Mouse (Mus musculus) forebrain, embryonic 12.5 days (tissue): ENCODE measurements around the gene Nrxn3. TPM values are rescaled to one million over a fixed set of nuclear protein-coding genes. Genes with fewer than 3 reads are reported as not detected.

ENCODE experiments used
- ATAC-seq: fragments of 200-750 bp; cut with Nextera tagmentation; 2 replicates; pipeline ENCODE4 v1.8.0; 2017; ENCODE audit warnings: moderate TSS enrichment; ENCODE audit not compliant: low FRiP score
- H3K27ac ChIP-seq: fragments of 300-500 bp; sonication (generic); 2 replicates; pipeline ENCODE4 v1.5.1; 2016; ENCODE audit warnings: mild to moderate bottlenecking
- H3K27me3 ChIP-seq: fragments of 300-500 bp; sonication (generic); 2 replicates; pipeline ENCODE4 v1.6.1; 2016; ENCODE audit warnings: mild to moderate bottlenecking
- H3K36me3 ChIP-seq: fragments of 300-500 bp; sonication (generic); replicated peaks from 2 replicates; pipeline ENCODE4 v1.6.1; 2016; ENCODE audit warnings: mild to moderate bottlenecking
- H3K4me1 ChIP-seq: fragments of 300-500 bp; sonication (generic); 2 replicates; pipeline ENCODE4 v1.6.1; 2016
- H3K4me2 ChIP-seq: fragments of 300-500 bp; sonication (generic); 2 replicates; pipeline ENCODE4 v1.6.1; 2016; ENCODE audit warnings: mild to moderate bottlenecking, moderate library complexity
- H3K4me3 ChIP-seq: fragments of 300-500 bp; sonication (generic); replicated peaks from 2 replicates; pipeline ENCODE4 v1.5.1; 2016; ENCODE audit warnings: mild to moderate bottlenecking
- H3K9ac ChIP-seq: fragments of 300-500 bp; sonication (generic); 2 replicates; pipeline ENCODE4 v1.6.1; 2016; ENCODE audit warnings: mild to moderate bottlenecking
- H3K9me3 ChIP-seq: fragments of 300-500 bp; sonication (generic); 2 replicates; pipeline ENCODE4 v1.6.1; 2016
- WGBS: fragments of 180-500 bp; shearing (Covaris S2); methylation state at CpG from one replicate; pipeline ENCODE4 v1.1.7; 2016; 5-methylcytosine and 5-hydroxymethylcytosine counted together
- polyA plus RNA-seq: library from polyadenylated mRNA; unstranded; fragments of >200 nt; fragmentation: Nextera tagmentation; extraction: Ambion mirVana; gene quantifications from 2 replicates; pipeline ENCODE4 v1.2.1, GENCODE M21; 2016

Gene Nrxn3
- polyA plus RNA-seq, 1 experiment from 2014 or later: 62.2 TPM

GRCm38 (mm10) chr12:90013958-90014357 lies 1291.3 kb downstream of the Nrxn3 start:
- Histone ChIP-seq H3K4me1 (no peaks in the 10 kb centered on the region; the same call in 1 of the 2 replicates), H3K4me3 (no peak overlapping the region), H3K27ac (no peak overlapping the region), H3K9me3 (no peaks in the 10 kb centered on the region), H3K27me3 (no peaks in the 10 kb centered on the region), H3K9ac (no peak overlapping the region), H3K4me2 (no peak overlapping the region), H3K36me3 (no peaks in the 10 kb centered on the region)
- WGBS: 26% methylated on average over 2 of the region's 2 CpGs
- ATAC-seq: 0 out of 2 replicates have a peak, but pooled peaks have one; percentile 36

DNA sequence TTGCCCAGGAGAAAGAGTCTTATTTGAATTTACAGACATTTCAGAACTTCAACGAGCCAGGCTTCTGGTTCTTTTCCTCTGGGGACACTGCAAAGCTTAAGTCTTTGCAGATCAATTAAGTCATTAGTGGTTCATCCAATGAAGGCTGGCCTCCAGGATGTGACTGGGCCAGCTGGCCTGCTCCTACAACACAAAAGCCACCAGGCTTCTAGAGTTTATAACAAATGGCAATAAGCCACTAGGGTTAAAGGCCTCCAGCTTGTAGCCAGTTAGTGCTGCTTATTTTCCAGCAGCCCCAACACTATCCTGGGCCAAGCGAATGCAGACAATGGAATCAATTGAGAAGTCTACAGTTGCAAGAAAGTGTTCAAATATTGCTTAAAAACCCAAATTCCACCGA lies 1304.3 kb downstream of the Nrxn3 start:
- no peak overlapping the region for H3K27ac ChIP-seq
- no peak overlapping the region for H3K9ac ChIP-seq
- no peaks in the 10 kb centered on the region for H3K9me3 ChIP-seq
- H3K4me3 ChIP-seq: no peak overlapping the region
- H3K36me3 ChIP-seq: no peaks in the 10 kb centered on the region
- ATAC-seq: no peak
- no peak overlapping the region for H3K4me2 ChIP-seq
- H3K4me1 ChIP-seq: no peaks in the 10 kb centered on the region; the same call in 1 of the 2 replicates
- 41% methylated on average over 3 of the region's 3 CpGs for WGBS
- no peaks in the 10 kb centered on the region for H3K27me3 ChIP-seq

DNA sequence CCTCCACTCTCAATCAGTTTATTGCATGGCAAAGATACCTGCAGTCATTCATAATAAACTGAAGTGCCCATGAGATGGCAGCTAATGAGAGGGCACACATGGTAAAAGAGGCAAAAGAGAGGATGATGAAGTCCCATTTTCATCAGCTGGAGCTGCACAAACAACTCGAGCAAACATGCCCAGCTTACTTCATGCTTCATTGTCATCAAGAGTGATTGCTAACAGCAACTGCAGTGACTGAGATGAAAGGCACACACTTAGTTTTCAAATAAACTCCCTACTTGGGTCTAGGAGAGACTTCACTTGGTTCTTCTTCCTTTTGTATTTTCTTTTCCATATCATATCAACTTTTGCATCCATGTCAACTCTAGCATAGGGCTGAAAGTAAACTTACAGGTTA lies 1318.4 kb downstream of the Nrxn3 start:
- WGBS: 69% methylated on average over 1 of the region's 1 CpGs
- H3K27me3 ChIP-seq: no peaks in the 10 kb centered on the region
- no peaks in the 10 kb centered on the region for H3K36me3 ChIP-seq
- H3K9me3 ChIP-seq: no peaks in the 10 kb centered on the region
- H3K4me2 ChIP-seq: no peak overlapping the region
- H3K4me1 ChIP-seq: no peaks in the 10 kb centered on the region
- no peak overlapping the region for H3K4me3 ChIP-seq
- H3K27ac ChIP-seq: no peak overlapping the region
- H3K9ac ChIP-seq: no peak overlapping the region
- ATAC-seq: no peak

GRCm38 (mm10) chr12:90056256-90056655 lies 1333.6 kb downstream of the Nrxn3 start:
- Histone ChIP-seq H3K9ac (no peak overlapping the region), H3K4me1 (0 out of 2 replicates have a peak, but pooled peaks cover under 1% of the 10 kb centered on the region), H3K4me3 (no peak overlapping the region), H3K9me3 (no peaks in the 10 kb centered on the region), H3K27me3 (no peaks in the 10 kb centered on the region), H3K27ac (no peak overlapping the region), H3K36me3 (no peaks in the 10 kb centered on the region), H3K4me2 (no peak overlapping the region)
- no peak for ATAC-seq
- 91% methylated on average over 5 of the region's 5 CpGs for WGBS

DNA sequence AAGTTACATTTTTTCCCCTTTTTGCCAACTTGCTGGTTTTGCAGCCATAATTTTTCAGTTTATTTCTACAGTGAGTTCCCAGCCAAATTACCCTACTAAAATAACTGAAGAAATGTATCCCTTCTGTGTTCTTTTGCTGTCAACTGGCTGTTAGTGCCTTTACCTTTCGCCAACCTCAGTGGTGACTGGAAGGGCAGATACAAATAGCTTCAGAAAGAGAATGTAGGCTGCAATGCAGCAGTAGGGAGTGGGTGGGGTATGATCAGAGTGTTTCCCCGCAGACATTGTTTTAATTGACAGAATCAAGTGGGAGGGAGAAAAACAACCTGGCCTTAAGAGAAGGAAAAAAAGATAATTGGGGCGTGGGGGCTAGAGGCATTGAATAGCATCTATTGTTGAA lies 1337.1 kb downstream of the Nrxn3 start:
- H3K4me2 ChIP-seq: no peak overlapping the region
- H3K27me3 ChIP-seq: no peaks in the 10 kb centered on the region
- no peaks in the 10 kb centered on the region for H3K36me3 ChIP-seq
- H3K4me1 ChIP-seq: peaks cover 12% of the 10 kb centered on the region; the same call in 1 of the 2 replicates
- no peak for ATAC-seq
- no peak overlapping the region for H3K27ac ChIP-seq
- no peaks in the 10 kb centered on the region for H3K9me3 ChIP-seq
- H3K4me3 ChIP-seq: no peak overlapping the region
- H3K9ac ChIP-seq: no peak overlapping the region
- 72% methylated on average over 3 of the region's 3 CpGs for WGBS

DNA sequence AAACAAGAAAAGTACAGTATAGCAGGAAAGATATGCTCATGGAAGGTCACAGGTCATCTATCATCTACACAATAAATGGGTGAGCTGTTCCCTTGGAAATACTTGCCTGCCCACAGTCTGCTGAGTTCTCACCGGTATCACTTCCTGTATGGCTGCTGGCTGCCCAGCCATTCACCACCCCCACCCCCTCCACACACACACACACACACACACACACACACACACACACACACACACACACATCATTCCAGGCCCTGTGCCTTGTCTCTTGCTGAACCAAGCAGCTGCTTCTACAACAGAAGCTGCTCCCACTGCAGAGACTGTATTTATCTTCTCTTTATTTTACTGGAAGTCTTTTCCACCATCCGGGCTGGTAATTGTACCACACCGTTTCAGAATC lies 1338.6 kb downstream of the Nrxn3 start:
- H3K27ac ChIP-seq: no peak overlapping the region
- no peak overlapping the region for H3K4me2 ChIP-seq
- no peaks in the 10 kb centered on the region for H3K36me3 ChIP-seq
- no peak overlapping the region for H3K9ac ChIP-seq
- H3K4me1 ChIP-seq: peaks cover 12% of the 10 kb centered on the region; the same call in 1 of the 2 replicates
- H3K27me3 ChIP-seq: no peaks in the 10 kb centered on the region
- ATAC-seq: no peak
- WGBS: 68% methylated on average over 3 of the region's 3 CpGs
- no peaks in the 10 kb centered on the region for H3K9me3 ChIP-seq
- no peak overlapping the region for H3K4me3 ChIP-seq

DNA sequence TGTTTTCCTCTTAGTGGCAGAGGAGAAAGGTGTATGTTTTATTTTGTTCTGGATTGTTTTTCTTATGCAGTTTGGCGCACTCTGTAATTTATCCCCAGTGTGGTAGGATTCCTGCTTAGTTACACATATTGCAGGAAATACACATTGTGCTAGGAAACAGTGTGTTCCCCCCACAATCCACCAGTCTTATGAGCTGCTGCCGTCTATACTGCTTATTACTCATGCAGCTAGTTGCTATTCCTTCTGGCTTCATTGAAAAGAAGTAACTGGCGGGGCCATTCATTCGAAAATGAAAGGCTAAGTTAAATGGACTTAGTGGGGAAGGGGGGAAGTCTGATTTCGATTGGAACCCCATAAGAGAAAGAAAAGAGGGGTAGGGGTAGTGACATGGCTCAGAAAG lies 1339.5 kb downstream of the Nrxn3 start:
- Histone ChIP-seq H3K4me3 (no peak overlapping the region), H3K4me2 (no peak overlapping the region), H3K9me3 (no peaks in the 10 kb centered on the region), H3K27ac (no peak overlapping the region), H3K9ac (no peak overlapping the region), H3K27me3 (no peaks in the 10 kb centered on the region), H3K36me3 (no peaks in the 10 kb centered on the region), H3K4me1 (peaks cover 12% of the 10 kb centered on the region; the same call in 1 of the 2 replicates)
- 30% methylated on average over 5 of the region's 5 CpGs for WGBS
- no peak for ATAC-seq

DNA sequence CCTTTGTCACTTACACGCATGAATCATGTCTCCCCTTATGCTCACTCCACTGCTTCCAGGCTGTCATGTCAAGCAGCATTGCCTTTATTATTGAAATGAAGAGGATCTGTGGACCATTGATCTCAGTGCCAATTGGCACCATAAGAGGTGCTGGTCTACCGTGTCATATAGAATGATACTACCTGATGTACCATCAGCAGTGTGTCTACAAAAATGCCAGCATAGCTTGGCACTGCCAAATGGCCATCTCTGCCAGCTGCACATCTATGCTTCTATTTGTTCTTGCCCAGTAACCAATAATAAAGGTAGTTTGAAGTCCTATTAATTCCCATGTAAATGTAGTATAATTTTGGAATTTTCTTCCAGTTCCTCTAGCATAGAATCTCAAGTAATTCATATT lies 1340.8 kb downstream of the Nrxn3 start:
- WGBS: 79% methylated on average over 2 of the region's 2 CpGs
- Histone ChIP-seq H3K4me1 (peaks cover 12% of the 10 kb centered on the region; the same call in 1 of the 2 replicates), H3K4me3 (no peak overlapping the region), H3K36me3 (no peaks in the 10 kb centered on the region), H3K9ac (no peak overlapping the region), H3K9me3 (no peaks in the 10 kb centered on the region), H3K27ac (no peak overlapping the region), H3K4me2 (no peak overlapping the region), H3K27me3 (no peaks in the 10 kb centered on the region)
- no peak for ATAC-seq

GRCm38 (mm10) chr12:90085862-90086261 lies 1363.2 kb downstream of the Nrxn3 start:
- no peak for ATAC-seq
- no peaks in the 10 kb centered on the region for H3K27me3 ChIP-seq
- no peak overlapping the region for H3K9ac ChIP-seq

GRCm38 (mm10) chr12:90095754-90096153 lies 1373.1 kb downstream of the Nrxn3 start:
- H3K9ac ChIP-seq: no peak overlapping the region
- no peaks in the 10 kb centered on the region for H3K9me3 ChIP-seq
- WGBS: 83% methylated on average over 1 of the region's 1 CpGs
- no peaks in the 10 kb centered on the region for H3K4me1 ChIP-seq
- H3K27ac ChIP-seq: no peak overlapping the region
- no peaks in the 10 kb centered on the region for H3K36me3 ChIP-seq
- no peak for ATAC-seq
- H3K27me3 ChIP-seq: no peaks in the 10 kb centered on the region
- H3K4me2 ChIP-seq: no peak overlapping the region
- H3K4me3 ChIP-seq: no peak overlapping the region

More at GRCm38 (mm10) chr12:90085862-90086261, 1363.2 kb downstream of the Nrxn3 start:
- Histone ChIP-seq H3K9me3 (no peaks in the 10 kb centered on the region), H3K36me3 (no peaks in the 10 kb centered on the region), H3K4me2 (no peak overlapping the region), H3K4me3 (no peak overlapping the region), H3K27ac (no peak overlapping the region), H3K4me1 (no peaks in the 10 kb centered on the region)

GRCm38 (mm10) chr12:90113351-90113791 lies 1390.7 kb downstream of the Nrxn3 start:
- Histone ChIP-seq H3K4me1 (no peaks in the 10 kb centered on the region), H3K27me3 (no peaks in the 10 kb centered on the region), H3K4me3 (no peak overlapping the region), H3K9ac (no peak overlapping the region), H3K27ac (no peak overlapping the region), H3K4me2 (no peak overlapping the region), H3K9me3 (no peaks in the 10 kb centered on the region), H3K36me3 (no peaks in the 10 kb centered on the region)
- ATAC-seq: peak; percentile 60; the same call in 1 of the 2 replicates

DNA sequence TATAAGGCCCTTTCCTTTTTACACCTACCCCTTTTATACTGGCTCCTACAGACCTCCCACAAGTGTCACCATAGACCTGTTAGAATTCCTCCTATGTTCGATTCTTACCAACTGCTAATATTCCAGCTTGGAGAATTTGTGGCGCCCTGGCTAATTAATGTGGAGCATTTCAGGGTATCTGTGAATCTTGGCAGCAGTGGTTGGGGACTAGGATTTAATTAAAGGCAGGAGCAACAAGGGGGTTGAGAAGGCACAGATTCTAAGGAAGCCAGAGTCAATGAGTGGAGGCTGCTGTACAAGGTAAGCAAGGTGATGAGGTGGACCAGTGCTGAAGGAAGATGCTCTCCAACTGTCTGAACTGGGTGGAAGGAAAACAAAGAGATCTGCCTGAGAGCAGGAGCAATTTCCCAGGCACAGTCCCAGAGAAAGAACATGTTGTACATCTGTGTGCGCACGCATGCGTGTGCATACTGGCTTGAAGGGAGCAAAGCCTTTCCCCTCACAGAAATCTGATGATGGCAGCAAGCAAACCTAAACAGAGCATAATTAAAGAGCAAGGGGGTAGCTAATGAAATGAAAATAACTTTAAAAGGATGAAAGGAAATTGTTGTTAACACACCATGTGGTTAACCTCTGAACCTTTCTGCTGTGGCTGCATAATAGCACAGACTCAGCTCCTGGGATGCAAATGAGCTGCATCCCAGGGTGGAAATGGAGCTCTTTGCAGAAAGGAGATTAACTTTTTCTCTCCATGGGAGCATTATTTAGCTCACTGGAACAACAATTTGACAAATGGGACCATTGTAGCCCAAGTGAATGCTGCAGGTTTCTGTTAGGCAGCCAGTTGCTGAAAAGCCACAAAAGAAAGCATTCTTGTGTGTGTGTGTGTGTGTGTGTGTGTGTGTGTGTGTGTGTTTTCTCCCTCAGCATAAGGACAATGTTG lies 1409.5 kb downstream of the Nrxn3 start:
- peak; percentile 95 for ATAC-seq
- Histone ChIP-seq H3K9ac (no peak overlapping the region), H3K4me2 (peak overlapping the region; percentile 26; the same call in 1 of the 2 replicates), H3K4me1 (peaks cover 17% of the 10 kb centered on the region), H3K27ac (peak overlapping the region; percentile 70), H3K4me3 (no peak overlapping the region), H3K36me3 (no peaks in the 10 kb centered on the region), H3K9me3 (no peaks in the 10 kb centered on the region), H3K27me3 (peaks cover 48% of the 10 kb centered on the region)
- 7% methylated on average over 5 of the region's 5 CpGs for WGBS

DNA sequence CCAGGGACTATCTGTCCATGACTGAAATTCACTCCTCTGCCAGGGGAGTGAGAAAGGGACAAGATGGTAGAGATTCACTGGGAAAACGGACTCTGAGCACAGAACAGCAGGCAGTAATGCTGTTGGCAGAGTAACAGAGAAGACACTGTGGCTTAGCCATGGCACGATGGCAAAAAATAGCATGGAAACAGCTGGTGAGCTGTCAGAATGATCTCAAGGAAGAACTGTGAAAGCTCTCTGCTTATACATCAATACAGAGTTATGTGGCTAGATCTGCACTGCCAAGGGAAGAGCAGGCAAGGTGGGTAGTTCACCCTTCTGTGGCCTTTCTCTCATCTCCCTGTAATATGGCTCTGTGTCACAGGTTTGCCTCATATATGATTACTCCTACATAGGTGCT lies 1419.3 kb downstream of the Nrxn3 start:
- no peaks in the 10 kb centered on the region for H3K9me3 ChIP-seq
- no peak overlapping the region for H3K4me3 ChIP-seq
- H3K4me1 ChIP-seq: no peaks in the 10 kb centered on the region
- H3K27me3 ChIP-seq: peaks cover 23% of the 10 kb centered on the region
- H3K9ac ChIP-seq: no peak overlapping the region
- no peaks in the 10 kb centered on the region for H3K36me3 ChIP-seq
- H3K27ac ChIP-seq: no peak overlapping the region
- no peak for ATAC-seq
- no peak overlapping the region for H3K4me2 ChIP-seq
- 81% methylated on average over 2 of the region's 2 CpGs for WGBS
